Mouse (Mus musculus) embryonic facial prominence, embryonic 14.5 days (tissue): Measurements from ENCODE around the gene Dnajc3. TPM values are rescaled to one million over a fixed set of nuclear protein-coding genes. Genes with fewer than 3 reads are reported as not detected.

Experiments used
- ATAC-seq: fragments of 200-750 bp; cut with Nextera tagmentation; 2 replicates; pipeline ENCODE4 v1.8.0; 2017; ENCODE audit warnings: low read depth, moderate number of reproducible peaks, moderate TSS enrichment
- DNase-seq: peaks from one replicate; pipeline ENCODE4 v3.0.0-alpha.2; 2015; ENCODE audit warnings: low spot score
- H3K27ac ChIP-seq: fragments of 300-500 bp; sonication (generic); replicated peaks from 2 replicates; pipeline ENCODE4 v1.5.1; 2014; ENCODE audit warnings: low read depth, mild to moderate bottlenecking, low read length, moderate library complexity
- H3K27me3 ChIP-seq: fragments of 300-500 bp; sonication (generic); replicated peaks from 2 replicates; pipeline ENCODE4 v1.6.1; 2014; ENCODE audit warnings: low read length; ENCODE audit not compliant: control insufficient read depth, insufficient read depth
- H3K36me3 ChIP-seq: fragments of 300-500 bp; sonication (generic); 2 replicates; pipeline ENCODE4 v1.6.1; 2014; ENCODE audit warnings: low read length, mixed read lengths; ENCODE audit not compliant: control insufficient read depth, insufficient read depth
- H3K4me1 ChIP-seq: fragments of 300-500 bp; sonication (generic); 2 replicates; pipeline ENCODE4 v1.6.1; 2014; ENCODE audit warnings: antibody characterized with exemption, low read length; ENCODE audit not compliant: control insufficient read depth, insufficient read depth
- H3K4me2 ChIP-seq: fragments of 300-500 bp; sonication (generic); 2 replicates; pipeline ENCODE4 v1.6.1; 2014; ENCODE audit warnings: low read depth, mild to moderate bottlenecking, low read length, moderate library complexity, mixed read lengths
- H3K4me3 ChIP-seq: fragments of 300-500 bp; sonication (generic); 2 replicates; pipeline ENCODE4 v1.5.1; 2014; ENCODE audit warnings: low read depth, mild to moderate bottlenecking, low read length
- H3K9ac ChIP-seq: fragments of 300-500 bp; sonication (generic); 2 replicates; pipeline ENCODE4 v1.6.1; 2014; ENCODE audit warnings: low read depth, mild to moderate bottlenecking, low read length, moderate library complexity, mixed read lengths
- H3K9me3 ChIP-seq: fragments of 300-500 bp; sonication (generic); 2 replicates; pipeline ENCODE4 v1.6.1; 2016; ENCODE audit warnings: low read length; ENCODE audit not compliant: control insufficient read depth
- WGBS: fragments of 180-500 bp; shearing (Covaris S2); extraction: QIAGEN DNeasy Blood & Tissue Kit; methylation state at CpG from one replicate; pipeline ENCODE4 v1.1.7; 2014; 5-methylcytosine and 5-hydroxymethylcytosine counted together
- polyA plus RNA-seq: library from polyadenylated mRNA; unstranded; fragments of >200 nt; fragmentation: Nextera tagmentation; extraction: Ambion mirVana; gene quantifications from 2 replicates; pipeline ENCODE4 v1.2.1, GENCODE M21; 2014

The Dnajc3 gene
- polyA plus RNA-seq, 1 experiment from 2014 or later, result 54.2 TPM

DNA sequence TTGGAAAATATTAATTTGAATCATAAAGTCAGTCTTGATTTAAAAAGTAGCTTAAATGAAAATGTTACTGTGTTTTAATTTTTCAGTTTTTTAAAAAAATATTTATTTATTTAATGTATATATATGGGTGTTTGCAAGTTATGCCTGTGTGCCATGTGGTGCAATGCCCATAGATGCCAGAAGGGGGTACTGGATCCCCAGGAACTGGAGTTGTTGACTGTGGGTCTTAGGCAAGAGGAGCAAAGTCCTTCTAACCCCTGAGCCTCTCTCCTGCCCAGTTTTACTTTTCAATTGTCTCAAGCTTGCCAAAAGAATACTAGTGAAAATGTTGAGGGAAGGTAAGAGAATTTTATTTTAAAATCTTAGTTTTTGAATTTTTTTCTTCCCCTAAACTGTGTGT is 65.5 kb downstream of the Dnajc3 start:
- no peaks in the 10 kb centered on the region for H3K27me3 ChIP-seq
- no peak overlapping the region for H3K27ac ChIP-seq
- no peaks in the 10 kb centered on the region for H3K9me3 ChIP-seq
- H3K4me1 ChIP-seq, result no peaks in the 10 kb centered on the region
- no peak overlapping the region for H3K9ac ChIP-seq
- H3K36me3 ChIP-seq, result peaks cover 24% of the 10 kb centered on the region
- H3K4me2 ChIP-seq, result no peak overlapping the region
- ATAC-seq, result no peak
- H3K4me3 ChIP-seq, result no peak overlapping the region
- no peak for DNase-seq

DNA sequence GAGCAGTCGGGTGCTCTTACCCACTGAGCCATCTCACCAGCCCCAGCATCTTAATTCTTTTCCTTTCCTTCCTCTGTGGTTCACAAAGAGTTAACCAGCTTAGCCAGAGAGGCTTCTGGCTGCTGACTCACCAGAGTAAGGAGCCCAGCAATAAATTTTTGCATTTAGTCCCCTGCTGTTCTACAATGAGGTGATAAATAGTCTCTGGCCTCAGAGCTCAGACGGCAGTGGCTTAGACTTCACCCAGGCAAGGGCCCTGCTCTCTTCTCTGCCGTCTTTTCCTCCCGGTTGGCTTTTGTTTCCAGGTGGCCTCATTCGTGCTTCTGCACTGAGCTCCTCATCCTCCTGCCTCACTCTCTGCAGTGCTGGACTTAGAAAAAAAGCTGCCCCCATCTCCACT is 68.1 kb downstream of the Dnajc3 start:
- H3K36me3 ChIP-seq, result peaks cover 11% of the 10 kb centered on the region
- no peak overlapping the region for H3K9ac ChIP-seq
- no peaks in the 10 kb centered on the region for H3K4me1 ChIP-seq
- H3K9me3 ChIP-seq, result no peaks in the 10 kb centered on the region
- H3K27ac ChIP-seq, result no peak overlapping the region
- H3K4me3 ChIP-seq, result no peak overlapping the region
- H3K27me3 ChIP-seq, result no peaks in the 10 kb centered on the region
- H3K4me2 ChIP-seq, result peak overlapping the region; percentile 64; the same call in 1 of the 2 replicates
- no peak for DNase-seq
- 18% methylated on average over 5 of the region's 5 CpGs for WGBS
- ATAC-seq, result no peak

DNA sequence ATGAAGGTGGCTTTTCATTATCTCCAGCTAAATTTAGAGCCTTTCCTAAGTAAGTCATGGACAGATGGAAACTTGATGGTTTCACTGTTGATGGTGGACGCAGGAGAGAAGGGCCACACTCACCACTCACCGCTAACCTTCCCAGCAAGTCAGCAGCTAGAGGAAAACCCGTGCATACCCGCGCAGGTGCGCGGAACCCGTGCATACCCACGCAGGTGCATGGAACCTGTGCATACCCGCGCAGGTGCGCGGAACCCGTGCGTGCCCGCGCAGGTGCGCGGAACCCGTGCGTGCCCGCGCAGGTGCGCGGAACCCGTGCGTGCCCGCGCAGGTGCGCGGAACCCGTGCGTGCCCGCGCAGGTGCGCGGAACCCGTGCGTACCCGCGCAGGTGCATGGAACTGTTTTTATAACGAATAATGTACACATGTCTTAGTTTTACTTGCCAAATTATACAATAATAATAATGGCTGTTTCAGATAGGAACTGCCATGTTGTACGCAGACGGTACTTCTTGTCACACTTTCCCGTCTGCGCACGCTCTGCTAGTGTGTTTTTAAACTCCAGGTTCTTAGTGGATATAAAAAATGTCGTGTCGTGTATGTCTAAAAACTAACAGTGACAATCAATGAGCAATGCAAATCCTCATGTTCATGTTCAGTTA is 68.8 kb downstream of the Dnajc3 start:
- peak overlapping the region; percentile 44 for H3K4me3 ChIP-seq
- 4% methylated on average over 40 of the region's 49 CpGs for WGBS
- H3K36me3 ChIP-seq, result peaks cover 6% of the 10 kb centered on the region; the same call in 1 of the 2 replicates
- H3K4me2 ChIP-seq, result peak overlapping the region; percentile 64
- DNase-seq, result no peak
- peak overlapping the region; percentile 31; the same call in 1 of the 2 replicates for H3K27ac ChIP-seq
- H3K27me3 ChIP-seq, result no peaks in the 10 kb centered on the region
- no peaks in the 10 kb centered on the region for H3K4me1 ChIP-seq
- ATAC-seq, result no peak
- peak overlapping the region; percentile 51 for H3K9ac ChIP-seq
- H3K9me3 ChIP-seq, result no peaks in the 10 kb centered on the region

DNA sequence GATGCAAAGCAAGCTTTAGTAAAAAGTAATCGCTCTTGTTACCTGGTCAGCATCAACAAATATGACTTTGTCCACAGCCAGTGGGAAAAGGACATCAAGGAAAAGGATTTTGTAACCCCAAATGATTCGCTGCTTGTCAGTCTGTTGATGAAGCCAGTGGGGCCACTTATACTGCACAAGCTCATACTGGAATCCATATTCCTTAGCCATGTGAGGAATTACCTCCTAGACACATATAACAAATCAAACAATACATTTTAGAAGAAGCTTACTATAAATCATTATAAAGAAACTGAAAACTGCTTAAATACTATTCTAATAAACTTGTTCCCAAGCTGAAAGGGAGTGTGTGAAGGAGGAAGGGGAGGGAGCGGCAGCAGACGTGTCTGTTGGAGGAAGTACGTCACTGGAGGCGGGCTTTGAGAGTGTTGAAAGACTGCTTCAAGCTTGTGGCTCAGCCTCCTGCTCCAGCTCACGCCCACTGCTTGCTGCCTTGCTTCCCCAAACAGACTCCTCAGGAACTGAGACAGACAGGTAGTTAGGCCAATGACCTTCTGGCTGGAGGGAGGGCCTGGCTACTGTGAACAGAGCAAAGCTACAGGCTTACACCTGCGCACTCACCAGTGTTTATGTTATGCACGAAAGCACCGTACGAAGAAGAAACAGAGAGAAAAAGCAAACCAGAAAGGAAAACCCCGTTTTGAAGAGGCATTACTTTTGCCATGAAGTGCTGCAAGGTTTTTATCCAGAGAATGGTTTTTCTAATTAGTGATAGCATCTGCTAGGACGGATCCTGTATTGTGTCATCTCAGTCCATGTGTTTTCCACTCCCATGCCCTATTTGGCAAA is 69.6 kb downstream of the Dnajc3 start:
- peak overlapping the region; percentile 64 for H3K4me2 ChIP-seq
- H3K27ac ChIP-seq, result peak overlapping the region; percentile 31; the same call in 1 of the 2 replicates
- ATAC-seq (peak; percentile 100), DNase-seq (peak; percentile 100)
- H3K9ac ChIP-seq, result peak overlapping the region; percentile 51
- peak overlapping the region; percentile 44 for H3K4me3 ChIP-seq
- H3K36me3 ChIP-seq, result peaks cover 14% of the 10 kb centered on the region; the same call in 1 of the 2 replicates
- H3K9me3 ChIP-seq, result no peaks in the 10 kb centered on the region
- no peaks in the 10 kb centered on the region for H3K4me1 ChIP-seq
- WGBS, result 3% methylated on average over 13 of the region's 13 CpGs
- H3K27me3 ChIP-seq, result no peaks in the 10 kb centered on the region

DNA sequence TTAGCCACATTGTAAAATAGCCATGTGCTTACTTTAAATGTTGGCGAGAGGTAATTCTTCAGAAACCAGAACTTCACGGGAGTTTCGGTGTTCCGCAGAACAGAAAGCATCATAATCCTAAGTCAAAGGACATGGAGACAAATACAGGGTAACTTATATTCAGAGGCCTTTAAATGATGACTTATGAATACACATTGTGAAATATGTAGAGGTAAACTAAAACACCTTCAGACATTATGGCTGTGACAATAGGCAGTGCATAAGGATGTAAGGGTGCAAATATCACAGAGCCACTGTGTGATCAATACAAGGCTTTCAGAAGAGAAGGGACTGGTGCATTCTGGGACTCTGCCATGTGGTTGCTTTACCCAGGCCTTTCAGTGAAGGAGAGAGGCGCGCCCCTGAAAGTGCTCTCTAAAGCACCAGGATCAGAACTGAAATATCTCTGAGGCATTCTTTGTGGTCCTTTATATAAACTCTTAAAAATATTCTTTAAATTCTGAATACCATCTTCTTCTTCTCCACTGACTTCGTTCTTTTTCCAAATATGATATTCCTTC is 70.3 kb downstream of the Dnajc3 start:
- Histone ChIP-seq H3K36me3 (peaks cover 11% of the 10 kb centered on the region; the same call in 1 of the 2 replicates), H3K4me2 (peak overlapping the region; percentile 64), H3K4me3 (peak overlapping the region; percentile 44), H3K9me3 (no peaks in the 10 kb centered on the region), H3K4me1 (no peaks in the 10 kb centered on the region), H3K27ac (0 out of 2 replicates have a peak overlapping the region, but pooled peaks have one; percentile 12), H3K9ac (peak overlapping the region; percentile 30; the same call in 1 of the 2 replicates), H3K27me3 (no peaks in the 10 kb centered on the region)
- DNase-seq (no peak), ATAC-seq (no peak)
- 48% methylated on average over 7 of the region's 7 CpGs for WGBS

DNA sequence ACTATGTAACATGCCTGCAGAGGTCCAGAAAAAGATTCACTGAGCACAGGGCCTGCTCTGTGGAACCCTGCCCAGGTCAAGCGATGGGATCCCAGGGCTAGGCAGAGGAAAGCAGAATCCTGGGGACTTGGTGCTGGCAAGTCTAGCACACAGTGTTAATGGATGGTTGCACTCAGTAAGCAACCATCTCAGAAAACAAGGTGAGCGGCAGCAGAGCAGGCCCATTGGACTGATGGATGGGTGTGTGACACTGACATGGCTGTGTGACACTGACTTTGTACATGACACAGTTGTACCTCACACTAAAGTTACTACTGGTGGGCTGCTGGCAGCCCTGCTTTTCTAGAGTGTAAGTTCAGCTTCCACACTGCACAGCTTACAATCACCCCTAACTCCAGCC is 71.8 kb downstream of the Dnajc3 start:
- Histone ChIP-seq H3K36me3 (peaks cover 19% of the 10 kb centered on the region; the same call in 1 of the 2 replicates), H3K27me3 (no peaks in the 10 kb centered on the region), H3K4me2 (no peak overlapping the region), H3K27ac (no peak overlapping the region), H3K4me3 (no peak overlapping the region), H3K9me3 (no peaks in the 10 kb centered on the region), H3K9ac (no peak overlapping the region), H3K4me1 (no peaks in the 10 kb centered on the region)
- ATAC-seq (no peak), DNase-seq (no peak)
- 88% methylated on average over 2 of the region's 2 CpGs for WGBS

DNA sequence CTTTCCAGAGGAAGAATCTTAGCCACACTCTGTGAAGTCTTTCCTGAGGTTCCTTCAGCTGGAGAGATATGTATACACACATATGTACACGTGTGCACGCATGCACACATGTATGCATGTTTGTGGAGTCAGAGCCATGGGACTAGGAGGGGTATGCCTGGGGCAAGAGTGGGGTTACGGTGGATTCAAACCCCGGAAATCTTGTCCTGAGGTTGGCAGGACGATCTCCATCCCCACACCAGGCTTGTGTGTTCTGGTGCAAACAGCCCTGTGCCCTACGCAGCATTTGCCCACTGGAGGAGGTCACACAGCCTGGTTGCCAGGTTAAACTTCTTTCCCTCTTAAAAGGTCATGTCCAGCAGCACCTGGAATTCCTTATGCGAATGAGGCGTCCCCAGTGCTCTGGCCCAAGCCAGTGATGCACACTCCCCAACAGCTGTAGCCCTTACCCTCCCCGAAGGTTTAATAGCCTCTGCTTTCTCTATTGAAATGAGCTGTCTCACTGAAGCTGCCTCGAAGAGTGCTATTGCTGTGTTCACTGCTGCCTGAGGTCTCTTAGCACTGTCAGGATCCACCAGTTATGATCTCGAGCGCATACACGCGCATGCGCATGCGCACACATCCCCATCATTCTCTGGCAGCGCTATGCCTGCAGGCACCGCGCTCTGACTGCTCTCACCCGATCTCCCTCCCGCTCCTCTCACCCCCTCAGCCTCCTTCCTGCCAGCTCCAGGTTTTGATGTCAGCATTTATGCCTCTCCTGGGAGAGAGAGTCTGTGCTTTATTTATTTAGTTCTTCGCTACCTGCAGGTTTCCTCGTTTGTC is 75.0 kb downstream of the Dnajc3 start:
- ATAC-seq, result peak; percentile 87
- no peak overlapping the region for H3K27ac ChIP-seq
- peak; percentile 74 for DNase-seq
- 65% methylated on average over 23 of the region's 23 CpGs for WGBS
- H3K9me3 ChIP-seq, result no peaks in the 10 kb centered on the region
- H3K27me3 ChIP-seq, result no peaks in the 10 kb centered on the region
- H3K4me1 ChIP-seq, result no peaks in the 10 kb centered on the region
- peaks cover 22% of the 10 kb centered on the region; the same call in 1 of the 2 replicates for H3K36me3 ChIP-seq
- no peak overlapping the region for H3K9ac ChIP-seq
- no peak overlapping the region for H3K4me3 ChIP-seq
- H3K4me2 ChIP-seq, result peak overlapping the region; percentile 5; the same call in 1 of the 2 replicates

DNA sequence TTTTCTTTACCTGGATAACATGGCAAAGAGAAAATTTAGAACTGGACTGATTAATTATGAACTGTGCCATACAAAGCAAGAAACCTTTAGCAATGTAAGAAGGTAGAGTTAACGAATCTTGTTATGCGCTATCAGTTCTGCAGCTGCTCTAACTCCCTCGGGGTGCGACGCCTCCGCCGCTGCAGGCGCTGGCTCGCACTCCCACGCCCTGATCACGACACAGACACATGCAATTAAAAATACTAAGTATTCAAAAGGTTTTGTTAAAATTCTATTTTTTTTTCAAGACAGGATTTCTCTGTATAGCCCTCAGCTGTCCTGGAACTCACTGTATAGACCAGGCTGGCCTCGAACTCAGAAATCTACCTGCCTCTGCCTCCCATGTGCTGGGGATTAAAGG is 75.8 kb downstream of the Dnajc3 start:
- no peak overlapping the region for H3K4me2 ChIP-seq
- no peak overlapping the region for H3K9ac ChIP-seq
- no peaks in the 10 kb centered on the region for H3K9me3 ChIP-seq
- no peak overlapping the region for H3K4me3 ChIP-seq
- DNase-seq (no peak), ATAC-seq (0 out of 2 replicates have a peak, but pooled peaks have one; percentile 30)
- WGBS, result 79% methylated on average over 12 of the region's 12 CpGs
- H3K4me1 ChIP-seq, result no peaks in the 10 kb centered on the region
- H3K27me3 ChIP-seq, result no peaks in the 10 kb centered on the region
- no peak overlapping the region for H3K27ac ChIP-seq
- H3K36me3 ChIP-seq, result peaks cover 22% of the 10 kb centered on the region; the same call in 1 of the 2 replicates
